Mouse (Mus musculus) MEL (cell line): ENCODE measurements at regions not wholly inside any gene's neighbourhood (a gene's known extent, or its start where the extent isn't known, plus 50 kb on each side); places are given as distances from the start of the nearest gene placed in this dataset.

Source experiments
- CHD1 ChIP-seq: IDR thresholded peaks from 2 replicates; pipeline ENCODE4 v1.6.1; 2012; ENCODE audit warnings: low read depth, mild to moderate bottlenecking, inconsistent platforms, low read length, improper control_type of control experiment
- CHD2 ChIP-seq: IDR thresholded peaks from 2 replicates; pipeline ENCODE4 v1.6.1; 2011; ENCODE audit warnings: low read length, improper control_type of control experiment
- CTCF ChIP-seq, 3 experiments: IDR thresholded peaks in 2 of 3; conservative IDR thresholded peaks in 1 of 3; 2 replicates each; pipeline ENCODE4 v1.5.1; 2011 to 2012; ENCODE audit warnings: low read length in 3 of 3, low read depth in 2 of 3, mild to moderate bottlenecking in 2 of 3, improper control_type of control experiment in 1 of 3, inconsistent platforms in 1 of 3, mixed read lengths in 1 of 3, moderate library complexity in 1 of 3; ENCODE audit not compliant: control insufficient read depth in 1 of 3, insufficient read depth in 1 of 3, poor library complexity in 1 of 3, severe bottlenecking in 1 of 3
- E2F4 ChIP-seq: IDR thresholded peaks from 2 replicates; pipeline ENCODE4 v1.6.1; 2011; ENCODE audit warnings: low read depth, low read length, improper control_type of control experiment, borderline replicate concordance
- ETS1 ChIP-seq: IDR thresholded peaks from 2 replicates; pipeline ENCODE4 v1.6.1; 2012; ENCODE audit warnings: low read depth, mild to moderate bottlenecking, inconsistent platforms, low read length, improper control_type of control experiment, moderate library complexity
- GATA1 ChIP-seq: IDR thresholded peaks from 2 replicates; pipeline ENCODE4 v1.6.1; 2011; ENCODE audit warnings: low read depth, low read length, improper control_type of control experiment
- JUND ChIP-seq: IDR thresholded peaks from 2 replicates; pipeline ENCODE4 v1.6.1; 2011; ENCODE audit warnings: low read depth, mild to moderate bottlenecking, improper control_type of control experiment, low read length
- MXI1 ChIP-seq: IDR thresholded peaks from 2 replicates; pipeline ENCODE4 v1.6.1; 2011; ENCODE audit warnings: mild to moderate bottlenecking, low read depth, low read length, improper control_type of control experiment
- POLR2A ChIP-seq, 2 experiments: IDR thresholded peaks; 2 replicates each; pipeline ENCODE4 v1.6.1; 2011 to 2012; ENCODE audit warnings: low read length in 2 of 2, mild to moderate bottlenecking in 2 of 2, control low read depth in 1 of 2, improper control_type of control experiment in 1 of 2, low read depth in 1 of 2, moderate library complexity in 1 of 2; ENCODE audit not compliant: control insufficient read depth in 1 of 2, insufficient read depth in 1 of 2, poor library complexity in 1 of 2
- POLR2AphosphoS5 ChIP-seq: IDR thresholded peaks from 2 replicates; pipeline ENCODE4 v1.6.1; 2012; ENCODE audit warnings: low read depth, borderline replicate concordance, mild to moderate bottlenecking, inconsistent platforms, low read length, moderate library complexity, mixed read lengths
- UBTF ChIP-seq: IDR thresholded peaks from 2 replicates; pipeline ENCODE4 v1.6.1; 2012; ENCODE audit warnings: low read depth, mild to moderate bottlenecking, inconsistent platforms, low read length, improper control_type of control experiment, moderate library complexity, borderline replicate concordance; ENCODE audit not compliant: insufficient read depth
- USF1 ChIP-seq: IDR thresholded peaks from 2 replicates; pipeline ENCODE4 v1.6.1; 2014; ENCODE audit warnings: low read depth, mild to moderate bottlenecking, inconsistent platforms, low read length, improper control_type of control experiment, moderate library complexity

- no peak for TF ChIP-seq CHD2
- no peak for TF ChIP-seq ETS1
- no peak for TF ChIP-seq USF1
- no peak for TF ChIP-seq CHD1
- no peak for TF ChIP-seq CTCF (IDR thresholded peaks at IDR 0.05 in 2 of 3, conservative IDR thresholded peaks at IDR 0.05 in 1 of 3; ENCODE audit: control insufficient read depth in 1 of 3, insufficient read depth in 1 of 3, low read depth in 2 of 3, low read length in 3 of 3, poor library complexity in 1 of 3, severe bottlenecking in 1 of 3)
- TF ChIP-seq E2F4, result no peak
- TF ChIP-seq UBTF, result no peak
- TF ChIP-seq POLR2A (IDR thresholded peaks at IDR 0.05; ENCODE audit: control insufficient read depth in 1 of 2, insufficient read depth in 1 of 2, low read depth in 1 of 2, low read length in 2 of 2, poor library complexity in 1 of 2), result no peak
- no peak for TF ChIP-seq POLR2AphosphoS5
- no peak for TF ChIP-seq MXI1
- no peak for TF ChIP-seq GATA1
- no peak for TF ChIP-seq JUND
These were observed 156.0 kb downstream of the Etaa1 start for GRCm38 (mm10) chr11:17797632-17798031.
